Mouse (Mus musculus) heart, postnatal 0 days (tissue): ENCODE data around the gene Dennd1a. TPM values are rescaled to one million over a fixed set of nuclear protein-coding genes. Genes with fewer than 3 reads are reported as not detected.

Source experiments
- ATAC-seq: fragments of 200-750 bp; cut with Nextera tagmentation; 2 replicates; pipeline ENCODE4 v1.8.0; 2017; ENCODE audit warnings: low read depth, moderate number of reproducible peaks, moderate library complexity; ENCODE audit not compliant: insufficient read depth
- DNase-seq: peaks from one replicate; pipeline ENCODE4 v3.0.0-alpha.2; 2016; ENCODE audit warnings: low spot score
- H3K27ac ChIP-seq: fragments of 300-500 bp; sonication (generic); 2 replicates; pipeline ENCODE4 v1.5.1; 2014; ENCODE audit warnings: low read depth, mild to moderate bottlenecking
- H3K27me3 ChIP-seq: fragments of 300-500 bp; sonication (generic); 2 replicates; pipeline ENCODE4 v1.6.1; 2014; ENCODE audit warnings: low read length, mixed read lengths; ENCODE audit not compliant: control insufficient read depth, insufficient read depth
- H3K36me3 ChIP-seq: fragments of 300-500 bp; sonication (generic); replicated peaks from 2 replicates; pipeline ENCODE4 v1.6.1; 2014; ENCODE audit warnings: low read length, mixed read lengths; ENCODE audit not compliant: control insufficient read depth, insufficient read depth
- H3K4me1 ChIP-seq: fragments of 300-500 bp; sonication (generic); 2 replicates; pipeline ENCODE4 v1.6.1; 2014; ENCODE audit warnings: antibody characterized with exemption; ENCODE audit not compliant: control insufficient read depth, insufficient read depth
- H3K4me2 ChIP-seq: fragments of 300-500 bp; sonication (generic); 2 replicates; pipeline ENCODE4 v1.6.1; 2014; ENCODE audit warnings: low read depth, mild to moderate bottlenecking, low read length, moderate library complexity
- H3K4me3 ChIP-seq: fragments of 300-500 bp; sonication (generic); 2 replicates; pipeline ENCODE4 v1.5.1; 2014; ENCODE audit warnings: low read depth, low read length
- H3K9ac ChIP-seq: fragments of 300-500 bp; sonication (generic); replicated peaks from 2 replicates; pipeline ENCODE4 v1.6.1; 2014; ENCODE audit warnings: low read depth, low read length, mixed read lengths
- H3K9me3 ChIP-seq: fragments of 300-500 bp; sonication (generic); replicated peaks from 2 replicates; pipeline ENCODE4 v1.6.1; 2016; ENCODE audit warnings: low read length; ENCODE audit not compliant: control insufficient read depth
- CTCF ChIP-seq: IDR thresholded peaks from 2 replicates; pipeline ENCODE4 v1.5.1; 2016; ENCODE audit warnings: antibody characterized with exemption, control low read depth, low read depth
- EP300 ChIP-seq: IDR thresholded peaks from 2 replicates; pipeline ENCODE4 v1.6.1; 2016; ENCODE audit warnings: antibody characterized with exemption, low read depth
- WGBS: fragments of 180-500 bp; shearing (Covaris S2); extraction: QIAGEN DNeasy Blood & Tissue Kit; methylation state at CpG from one replicate; pipeline ENCODE4 v1.1.7; 2014; 5-methylcytosine and 5-hydroxymethylcytosine counted together
- polyA plus RNA-seq: library from polyadenylated mRNA; unstranded; fragments of >200 nt; fragmentation: Nextera tagmentation; extraction: Ambion mirVana; gene quantifications from 2 replicates; pipeline ENCODE4 v1.2.1, GENCODE M21; 2015
- total RNA-seq: library from RNA; depleted of rRNA; stranded (reverse); fragments of >200 nt; gene quantifications from 2 replicates; pipeline ENCODE4 v1.2.3, GENCODE M21; 2014; ENCODE audit warnings: low replicate concordance

The Dennd1a gene
- total and polyA plus RNA-seq, 2 experiments from 2014 or later, result 5.7 to 15.8 TPM

GRCm38 (mm10) chr2:38088346-38088745 is 198.8 kb downstream of the Dennd1a start:
- WGBS, result 94% methylated on average over 1 of the region's 1 CpGs
- no peak for TF ChIP-seq EP300
- TF ChIP-seq CTCF, result no peak
- DNase-seq, result no peak

GRCm38 (mm10) chr2:38085058-38085457 is 202.1 kb downstream of the Dennd1a start:
- WGBS, result 27% methylated on average over 2 of the region's 2 CpGs
- H3K27ac ChIP-seq, result no peak overlapping the region
- no peak overlapping the region for H3K4me2 ChIP-seq
- DNase-seq (no peak), ATAC-seq (no peak)
- H3K36me3 ChIP-seq, result no peaks in the 10 kb centered on the region
- H3K9me3 ChIP-seq, result no peaks in the 10 kb centered on the region
- no peak overlapping the region for H3K4me3 ChIP-seq
- no peak overlapping the region for H3K9ac ChIP-seq
- H3K4me1 ChIP-seq, result 0 out of 2 replicates have a peak, but pooled peaks cover 4% of the 10 kb centered on the region
- no peaks in the 10 kb centered on the region for H3K27me3 ChIP-seq
- TF ChIP-seq EP300, result no peak
- TF ChIP-seq CTCF, result no peak

More at GRCm38 (mm10) chr2:38088346-38088745, 198.8 kb downstream of the Dennd1a start:
- Histone ChIP-seq H3K9me3 (no peaks in the 10 kb centered on the region), H3K27me3 (no peaks in the 10 kb centered on the region), H3K9ac (no peak overlapping the region), H3K36me3 (no peaks in the 10 kb centered on the region), H3K4me3 (no peak overlapping the region), H3K4me2 (no peak overlapping the region), H3K27ac (no peak overlapping the region), H3K4me1 (0 out of 2 replicates have a peak, but pooled peaks cover 4% of the 10 kb centered on the region)
- no peak for ATAC-seq

- ATAC-seq (no peak), DNase-seq (no peak)
- no peak for TF ChIP-seq CTCF
- no peak for TF ChIP-seq EP300
- Histone ChIP-seq H3K9me3 (no peaks in the 10 kb centered on the region), H3K4me3 (no peak overlapping the region), H3K4me2 (no peak overlapping the region), H3K36me3 (no peaks in the 10 kb centered on the region), H3K27me3 (no peaks in the 10 kb centered on the region), H3K27ac (no peak overlapping the region), H3K4me1 (0 out of 2 replicates have a peak, but pooled peaks cover 4% of the 10 kb centered on the region), H3K9ac (no peak overlapping the region)
- WGBS, result 93% methylated on average over 3 of the region's 3 CpGs
These were observed 203.9 kb downstream of the Dennd1a start for GRCm38 (mm10) chr2:38083251-38083650.

GRCm38 (mm10) chr2:38074495-38074894 is 212.7 kb downstream of the Dennd1a start:
- WGBS, result 43% methylated on average over 2 of the region's 2 CpGs
- TF ChIP-seq EP300 (no peak), CTCF (no peak)
- no peak overlapping the region for H3K9ac ChIP-seq

GRCm38 (mm10) chr2:38072061-38072460 is 215.1 kb downstream of the Dennd1a start:
- no peaks in the 10 kb centered on the region for H3K36me3 ChIP-seq
- H3K9me3 ChIP-seq, result no peaks in the 10 kb centered on the region

More at GRCm38 (mm10) chr2:38074495-38074894, 212.7 kb downstream of the Dennd1a start:
- Histone ChIP-seq H3K4me1 (no peaks in the 10 kb centered on the region), H3K4me2 (no peak overlapping the region), H3K4me3 (no peak overlapping the region), H3K9me3 (no peaks in the 10 kb centered on the region), H3K36me3 (no peaks in the 10 kb centered on the region), H3K27me3 (no peaks in the 10 kb centered on the region), H3K27ac (no peak overlapping the region)
- ATAC-seq, result no peak
- DNase-seq, result no peak

DNA sequence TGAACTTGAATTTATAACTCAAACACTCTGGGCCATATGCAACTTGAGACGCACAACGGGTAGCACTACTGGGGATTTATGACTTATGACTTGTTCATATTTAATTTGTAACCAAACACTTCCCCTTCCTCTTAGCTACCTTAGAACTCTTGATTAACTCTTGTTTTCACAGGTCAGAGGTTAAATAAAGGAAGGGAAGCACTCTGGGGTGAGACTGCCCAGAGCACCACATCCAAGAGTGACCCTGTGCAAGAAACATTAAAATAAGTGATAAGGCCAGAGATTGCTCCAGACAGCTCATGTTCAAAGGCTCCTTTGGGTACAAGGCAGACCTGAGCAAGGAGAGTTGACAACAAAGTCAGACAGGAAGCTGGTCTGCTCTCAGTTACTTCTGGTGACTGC is 219.0 kb downstream of the Dennd1a start:
- ATAC-seq (no peak), DNase-seq (no peak)
- Histone ChIP-seq H3K36me3 (no peaks in the 10 kb centered on the region), H3K9me3 (no peaks in the 10 kb centered on the region), H3K4me3 (no peak overlapping the region), H3K27ac (no peak overlapping the region), H3K4me1 (no peaks in the 10 kb centered on the region), H3K9ac (no peak overlapping the region), H3K27me3 (no peaks in the 10 kb centered on the region), H3K4me2 (no peak overlapping the region)
- no peak for TF ChIP-seq EP300
- TF ChIP-seq CTCF, result no peak
- WGBS, result 60% methylated on average over 2 of the region's 2 CpGs

More at GRCm38 (mm10) chr2:38072061-38072460, 215.1 kb downstream of the Dennd1a start:
- DNase-seq (no peak), ATAC-seq (no peak)
- H3K4me3 ChIP-seq, result no peak overlapping the region
- H3K4me2 ChIP-seq, result no peak overlapping the region
- no peaks in the 10 kb centered on the region for H3K4me1 ChIP-seq
- TF ChIP-seq CTCF (no peak), EP300 (no peak)
- no peak overlapping the region for H3K9ac ChIP-seq
- no peak overlapping the region for H3K27ac ChIP-seq
- H3K27me3 ChIP-seq, result no peaks in the 10 kb centered on the region
